Mouse (Mus musculus) cortical plate, adult 2 months (tissue): ENCODE measurements around the gene Tekt2. TPM values are rescaled to one million over a fixed set of nuclear protein-coding genes. Genes with fewer than 3 reads are reported as not detected.

Source experiments
- H3K27ac ChIP-seq: fragments of 200-500 bp; 2 replicates; pipeline ENCODE4 v1.5.1; 2012; ENCODE audit warnings: low read length, control low read depth, inconsistent platforms; ENCODE audit not compliant: insufficient read depth
- H3K4me1 ChIP-seq: fragments of 200-500 bp; 2 replicates; pipeline ENCODE4 v1.6.1; 2011; ENCODE audit warnings: low read length; ENCODE audit not compliant: control insufficient read depth, insufficient read depth
- H3K4me3 ChIP-seq: fragments of 200-500 bp; 2 replicates; pipeline ENCODE4 v1.5.1; 2011; ENCODE audit warnings: mild to moderate bottlenecking, low read length, control low read depth; ENCODE audit not compliant: insufficient read depth
- CTCF ChIP-seq: fragments of 200-500 bp; IDR thresholded peaks from 2 replicates; pipeline ENCODE4 v1.5.1; 2011; ENCODE audit warnings: mild to moderate bottlenecking, control low read depth, low read length; ENCODE audit not compliant: insufficient read depth; ENCODE audit errors: extremely low read depth
- POLR2A ChIP-seq: fragments of 200-500 bp; IDR thresholded peaks from 2 replicates; pipeline ENCODE4 v1.6.1; 2011; ENCODE audit warnings: mild to moderate bottlenecking, low read length, control low read depth; ENCODE audit not compliant: insufficient read depth; ENCODE audit errors: extremely low read depth
- polyA plus RNA-seq: library from polyadenylated mRNA; depleted of rRNA; stranded (reverse); fragments of >200 nt; gene quantifications from 2 replicates; pipeline ENCODE4 v1.2.3, GENCODE M21; 2012; rRNA removed

Gene Tekt2
- polyA plus RNA-seq, 1 experiment: 5.7 TPM

GRCm38 (mm10) chr4:126277906-126278564 lies 47.5 kb downstream of the Tekt2 start:
- Histone ChIP-seq H3K27ac (no peak overlapping the region), H3K4me3 (no peak overlapping the region), H3K4me1 (no peaks in the 10 kb centered on the region)
- TF ChIP-seq CTCF: peak; percentile 74
- no peak for TF ChIP-seq POLR2A

GRCm38 (mm10) chr4:126275681-126276131 lies 49.8 kb downstream of the Tekt2 start:
- Histone ChIP-seq H3K4me1 (no peaks in the 10 kb centered on the region), H3K4me3 (no peak overlapping the region), H3K27ac (no peak overlapping the region)
- TF ChIP-seq CTCF: no peak
- TF ChIP-seq POLR2A: no peak

DNA sequence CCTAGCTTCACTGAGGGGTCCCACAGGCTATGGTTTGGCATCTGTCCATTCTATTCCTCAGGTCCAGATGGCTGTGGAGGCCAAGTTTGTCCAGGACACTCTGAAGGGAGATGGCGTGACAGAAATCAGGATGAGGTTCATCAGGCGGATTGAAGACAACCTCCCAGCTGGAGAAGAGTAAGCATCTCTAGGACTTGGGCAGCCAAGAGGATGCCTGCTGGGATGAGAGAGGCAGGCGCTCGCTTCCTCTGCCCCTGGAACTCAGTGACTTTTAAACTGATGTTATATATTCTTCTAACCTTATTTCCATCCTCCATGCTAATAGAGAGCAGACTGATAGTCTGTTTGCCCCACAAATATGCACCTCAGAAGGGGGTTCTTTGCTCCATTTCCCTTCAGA lies 50.4 kb downstream of the Tekt2 start:
- no peak overlapping the region for H3K4me3 ChIP-seq
- no peak for TF ChIP-seq CTCF
- no peak for TF ChIP-seq POLR2A
- H3K27ac ChIP-seq: no peak overlapping the region
- no peaks in the 10 kb centered on the region for H3K4me1 ChIP-seq

DNA sequence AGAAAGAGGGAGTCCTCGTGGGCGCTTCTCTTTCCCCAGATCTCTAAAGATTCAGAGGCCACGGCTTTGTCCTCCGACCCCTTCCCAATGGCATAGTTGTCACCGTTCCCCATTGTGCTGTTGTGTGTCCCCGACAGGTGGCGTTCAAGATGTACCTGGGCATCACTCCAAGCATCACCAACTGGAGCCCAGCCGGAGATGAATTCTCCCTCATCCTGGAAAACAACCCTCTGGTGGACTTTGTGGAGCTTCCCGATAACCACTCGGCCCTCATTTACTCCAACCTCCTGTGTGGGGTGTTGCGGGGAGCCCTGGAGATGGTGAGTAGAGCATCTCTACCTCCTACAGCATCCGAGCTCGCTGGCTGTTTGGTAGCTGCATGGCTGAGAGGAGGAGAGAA lies 51.7 kb downstream of the Tekt2 start:
- TF ChIP-seq POLR2A (no peak), CTCF (peak; percentile 46; the same call in 1 of the 2 replicates)
- H3K4me1 ChIP-seq: peaks cover 1% of the 10 kb centered on the region; the same call in 1 of the 2 replicates
- H3K4me3 ChIP-seq: no peak overlapping the region
- no peak overlapping the region for H3K27ac ChIP-seq

Other genes with a start within 250 kb of the Tekt2 start
- 25.5 TPM in 2 replicates for gene Lsm10, start 229.1 kb downstream of the Tekt2 start, polyA plus RNA-seq
- 15.9 and 17.5 TPM in 2 replicates for gene Stk40, start 221.7 kb downstream of the Tekt2 start, polyA plus RNA-seq
- 7.6 and 7.9 TPM in 2 replicates for gene Eva1b, start 177.9 kb downstream of the Tekt2 start, polyA plus RNA-seq
- 1.0 and 1.1 TPM in 2 replicates for gene Sh3d21, start 162.2 kb downstream of the Tekt2 start, polyA plus RNA-seq
- gene Thrap3, start 122.9 kb downstream of the Tekt2 start, polyA plus RNA-seq: 86.1 and 98.1 TPM in 2 replicates
- 206 and 215 TPM in 2 replicates for gene Map7d1, start 69.3 kb downstream of the Tekt2 start, polyA plus RNA-seq
- gene Trappc3, start 63.4 kb downstream of the Tekt2 start, polyA plus RNA-seq: 111 and 117 TPM in 2 replicates
- 0.36 and 0.52 TPM in 2 replicates for gene Col8a2, start 38.9 kb downstream of the Tekt2 start, polyA plus RNA-seq
- 37.7 and 40.3 TPM in 2 replicates for gene Adprhl2, start 4.0 kb downstream of the Tekt2 start, polyA plus RNA-seq
- gene Ago3, start 103.9 kb upstream of the Tekt2 start, polyA plus RNA-seq: 11.3 and 11.4 TPM in 2 replicates
- gene Ago1, start 142.9 kb upstream of the Tekt2 start, polyA plus RNA-seq: 28.0 and 31.8 TPM in 2 replicates
- 5.6 and 6.5 TPM in 2 replicates for gene Ago4, start 207.8 kb upstream of the Tekt2 start, polyA plus RNA-seq
- 0.62 and 0.77 TPM in 2 replicates for gene Clspn, start 231.2 kb upstream of the Tekt2 start, polyA plus RNA-seq